12 mouse cellular contexts compared by ENCODE assay signal in the genomic region with DNA sequence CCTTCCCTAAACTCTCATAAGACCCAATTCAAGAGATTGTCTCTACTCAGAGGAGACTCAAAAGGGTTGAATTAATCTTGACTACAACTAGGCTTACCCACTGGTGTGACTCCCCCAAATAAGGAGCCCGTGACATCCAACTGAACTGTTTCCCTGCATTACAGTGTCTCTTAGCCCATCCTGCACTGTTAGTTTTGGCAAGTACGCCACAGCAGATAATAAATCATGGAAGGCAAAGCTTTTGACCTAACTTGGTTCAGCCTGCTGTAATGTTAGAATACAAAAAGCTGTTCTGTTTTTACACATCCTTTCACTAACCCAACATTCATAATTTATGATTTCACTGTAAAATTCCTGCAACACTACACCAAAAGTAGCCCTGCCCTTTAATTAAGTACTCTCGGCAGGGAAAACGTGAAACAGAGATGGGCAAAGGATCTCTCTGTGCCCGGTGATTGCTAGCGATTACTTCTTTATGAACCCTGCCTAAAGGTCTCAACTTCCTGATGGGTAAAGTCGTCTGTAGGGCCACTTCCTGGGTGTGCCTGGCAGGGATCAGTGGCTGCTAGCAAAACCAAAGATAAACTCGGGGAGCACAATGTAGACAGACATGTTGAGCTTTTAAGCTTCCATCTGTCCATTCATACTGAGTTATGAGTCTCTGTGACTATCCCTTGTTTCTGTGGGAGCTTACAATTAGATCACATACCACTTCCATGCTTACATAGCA.
A peak's percentile ranks its signal among the peaks of the same experiment; 100 is the strongest.
DNase-seq lines count a peak whose midpoint lies in the region; ATAC-seq and TF ChIP-seq lines count a peak whose summit lies in the region.
"Had no signal": no experiment of that assay in that cellular context is flagged by ENCODE, and none has a peak within 500 bp of the region (broad histone marks: within the 10 kb centered on the region; RNA-seq: fewer than 3 reads in every experiment).

No protein-coding gene starts in this region.

- H3K36me3 ChIP-seq in lung, embryonic 15.5 days: no peaks in the 10 kb centered on the region
- H3K36me3 ChIP-seq in kidney, postnatal 0 days (ENCODE audit: insufficient read depth, low read length): no peaks in the 10 kb centered on the region
- no peaks in the 10 kb centered on the region for H3K36me3 ChIP-seq in stomach, embryonic 14.5 days (ENCODE audit: control insufficient read depth, insufficient read depth, low read length)
- H3K36me3 ChIP-seq: embryonic facial prominence, embryonic 13.5 days; midbrain, embryonic 12.5 days had no signal

- H3K4me3 ChIP-seq in lung, embryonic 15.5 days: no peak overlapping the region
- no peak overlapping the region for H3K4me3 ChIP-seq in kidney, postnatal 0 days (replicated peaks; ENCODE audit: low read depth, low read length)
- no peak overlapping the region for H3K4me3 ChIP-seq in stomach, embryonic 14.5 days (ENCODE audit: low read depth, low read length)
- H3K4me3 ChIP-seq: embryonic facial prominence, embryonic 13.5 days; midbrain, embryonic 12.5 days had no signal

- peak; percentile 18 for DNase-seq in CD4-positive, CD25-positive, alpha-beta regulatory T cell, adult 2 months (ENCODE audit: low read depth, low spot score)
- DNase-seq in lung, postnatal 36 days: no peak
- DNase-seq in kidney, postnatal 0 days (ENCODE audit: low spot score): peak; percentile 96
- no peak for DNase-seq in c-Kit-positive CD71-positive TER-119-positive erythroid progenitor cells, embryonic 14.5 days (ENCODE audit: low spot score)
- no peak for DNase-seq in gastrocnemius, postnatal 4 days (ENCODE audit: low spot score in 2 of 2)
- DNase-seq: cerebellum, adult 8-10 months; heart, postnatal 14 days had no signal

- 27% methylated on average over 8 of the region's 8 CpGs for WGBS in lung, embryonic 15.5 days
- 14% methylated on average over 8 of the region's 8 CpGs for WGBS in kidney, postnatal 0 days
- 28% methylated on average over 8 of the region's 8 CpGs for WGBS in stomach, embryonic 14.5 days

- H3K9me3 ChIP-seq in lung, embryonic 15.5 days: no peaks in the 10 kb centered on the region
- no peaks in the 10 kb centered on the region for H3K9me3 ChIP-seq in kidney, postnatal 0 days (replicated peaks; ENCODE audit: low read length)
- no peaks in the 10 kb centered on the region for H3K9me3 ChIP-seq in stomach, embryonic 14.5 days (ENCODE audit: control insufficient read depth, low read depth, low read length)
- H3K9me3 ChIP-seq: embryonic facial prominence, embryonic 13.5 days; midbrain, embryonic 12.5 days had no signal

- no peak for TF ChIP-seq CTCF in kidney, postnatal 0 days (IDR thresholded peaks at IDR 0.05; ENCODE audit: low read depth)

- peak overlapping the region; percentile 49; the same call in 1 of the 2 replicates for H3K27ac ChIP-seq in lung, embryonic 15.5 days
- H3K27ac ChIP-seq in kidney, postnatal 0 days: peak overlapping the region; percentile 86
- peak overlapping the region; percentile 92 for H3K27ac ChIP-seq in stomach, embryonic 14.5 days (ENCODE audit: low read length)
- H3K27ac ChIP-seq: embryonic facial prominence, embryonic 13.5 days; midbrain, embryonic 12.5 days had no signal

- H3K4me1 ChIP-seq in lung, embryonic 15.5 days: peaks cover 43% of the 10 kb centered on the region
- H3K4me1 ChIP-seq in kidney, postnatal 0 days (replicated peaks; ENCODE audit: insufficient read depth, low read length): 0 out of 2 replicates have a peak, but pooled peaks cover 15% of the 10 kb centered on the region
- H3K4me1 ChIP-seq in stomach, embryonic 14.5 days (ENCODE audit: control insufficient read depth, insufficient read depth, low read length): peaks cover 29% of the 10 kb centered on the region
- H3K4me1 ChIP-seq: midbrain, embryonic 12.5 days had no signal

- no peak for ATAC-seq in CD4-positive, CD25-positive, alpha-beta regulatory T cell, adult 4 months
- ATAC-seq in lung, embryonic 15.5 days (ENCODE audit: borderline replicate concordance, extremely low read depth, low FRiP score, low TSS enrichment): peak; percentile 74; the same call in 1 of the 2 replicates
- ATAC-seq in kidney, postnatal 0 days (replicated peaks; ENCODE audit: low FRiP score, low read depth): peak; percentile 73
- peak; percentile 48; the same call in 1 of the 2 replicates for ATAC-seq in stomach, embryonic 14.5 days (ENCODE audit: insufficient number of reproducible peaks, insufficient read depth, low FRiP score, low read depth)

- no peaks in the 10 kb centered on the region for H3K27me3 ChIP-seq in lung, embryonic 15.5 days
- no peaks in the 10 kb centered on the region for H3K27me3 ChIP-seq in kidney, postnatal 0 days (ENCODE audit: insufficient read depth, low read length)
- no peaks in the 10 kb centered on the region for H3K27me3 ChIP-seq in stomach, embryonic 14.5 days (ENCODE audit: control insufficient read depth, insufficient read depth, low read length)
- H3K27me3 ChIP-seq: embryonic facial prominence, embryonic 13.5 days; midbrain, embryonic 12.5 days had no signal

- no peak overlapping the region for H3K9ac ChIP-seq in lung, embryonic 15.5 days
- no peak overlapping the region for H3K9ac ChIP-seq in kidney, postnatal 0 days (ENCODE audit: low read depth, low read length)
- H3K9ac ChIP-seq in stomach, embryonic 14.5 days (replicated peaks; ENCODE audit: low read depth, low read length): no peak overlapping the region
- H3K9ac ChIP-seq: embryonic facial prominence, embryonic 13.5 days; midbrain, embryonic 12.5 days had no signal

- no peak overlapping the region for H3K4me2 ChIP-seq in lung, embryonic 15.5 days
- H3K4me2 ChIP-seq in kidney, postnatal 0 days (ENCODE audit: low read length): 0 out of 2 replicates have a peak overlapping the region, but pooled peaks have one; percentile 10
- no peak overlapping the region for H3K4me2 ChIP-seq in stomach, embryonic 14.5 days (replicated peaks; ENCODE audit: low read depth, low read length)
- H3K4me2 ChIP-seq: embryonic facial prominence, embryonic 13.5 days; midbrain, embryonic 12.5 days had no signal

Comparison
In these comparisons a context has a peak if more than half of its experiments do, and no peak if none do; other contexts are left out.
1. DNase-seq: peak in CD4-positive, CD25-positive, alpha-beta regulatory T cell, adult 2 months (single experiment) and kidney, postnatal 0 days (single experiment); none in lung, postnatal 36 days (single experiment), c-Kit-positive CD71-positive TER-119-positive erythroid progenitor cells, embryonic 14.5 days (single experiment) and gastrocnemius, postnatal 4 days (0 of 2).
2. Peak in every context shown above with its lines, with median percentiles within 50 percentile points of each other: H3K27ac ChIP-seq.